Mouse (Mus musculus) heart, adult 2 months (tissue): ENCODE measurements around the gene Lgals2.

Experiments used
- CTCF ChIP-seq: fragments of 200-600 bp; IDR thresholded peaks from 2 replicates; pipeline ENCODE4 v1.8.1; 2022; ENCODE audit warnings: antibody characterized with exemption, mild to moderate bottlenecking, moderate library complexity
- EP300 ChIP-seq: fragments of 200-500 bp; IDR thresholded peaks from 2 replicates; pipeline ENCODE4 v1.6.1; 2011; ENCODE audit warnings: low read depth, low read length, control low read depth; ENCODE audit not compliant: insufficient read depth
- POLR2A ChIP-seq: fragments of 200-500 bp; IDR thresholded peaks from 2 replicates; pipeline ENCODE4 v1.6.1; 2011; ENCODE audit warnings: mild to moderate bottlenecking, low read depth, low read length, control low read depth; ENCODE audit not compliant: insufficient read depth

- peak; percentile 38 for TF ChIP-seq CTCF
- peak; percentile 50; the same call in 1 of the 2 replicates for TF ChIP-seq POLR2A
- 0 out of 2 replicates have a peak, but pooled peaks have one; percentile 5 for TF ChIP-seq EP300
Measured at GRCm38 (mm10) chr15:78842371-78843163, 12.8 kb downstream of the Lgals2 start, which contains the start of gene Cdc42ep1.
